Mouse (Mus musculus) hematopoietic stem cell, adult 5-6 weeks (primary cell): ENCODE measurements around the gene 1810013L24Rik. TPM values are rescaled to one million over a fixed set of nuclear protein-coding genes. Genes with fewer than 3 reads are reported as not detected.
"Not testable (repeated sequence)": the region's sequence is repeated elsewhere in the genome, so short reads cannot be mapped to it uniquely, and the experiment has no call there.

Source experiments
- ATAC-seq, 2 experiments: fragments of 125-278 bp in 1 of 2; replicated peaks in 1 of 2; 2 replicates each; pipeline ENCODE4 v1.8.0; 2016 to 2017; ENCODE audit warnings: inconsistent platforms in 2 of 2, mild to moderate bottlenecking in 2 of 2, moderate number of reproducible peaks in 2 of 2, low read depth in 1 of 2, moderate TSS enrichment in 1 of 2; ENCODE audit not compliant: low FRiP score in 2 of 2, poor library complexity in 2 of 2, severe bottlenecking in 2 of 2, insufficient read depth in 1 of 2, low TSS enrichment in 1 of 2
- total RNA-seq: library from RNA; stranded (forward); fragments of 172-1452, 232-1000 nt; gene quantifications from 2 replicates; pipeline ENCODE4 v1.2.3, GENCODE M21; 2017

1810013L24Rik gene
- total RNA-seq, 1 experiment from 2014 or later: 72.4 TPM

DNA sequence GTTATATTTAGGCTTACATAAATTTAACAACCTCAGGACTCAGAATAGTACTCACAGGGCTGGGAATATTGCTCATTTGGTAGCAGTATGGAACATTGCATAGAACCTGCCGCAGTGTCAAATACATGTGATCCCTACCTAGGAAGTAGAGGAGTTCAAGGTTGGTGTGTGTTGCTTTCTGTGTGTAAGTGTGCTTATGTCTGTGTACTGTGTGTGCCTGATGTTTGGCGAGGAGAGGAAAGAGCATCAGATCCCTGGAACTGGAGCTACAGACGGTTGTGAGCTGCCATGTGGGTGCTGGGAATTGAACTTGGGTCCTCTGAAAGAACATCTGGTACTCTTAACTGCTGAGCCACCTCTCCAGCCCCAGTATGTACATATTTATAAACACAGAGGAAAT is 38.6 kb downstream of the 1810013L24Rik start:
- no peak for ATAC-seq

DNA sequence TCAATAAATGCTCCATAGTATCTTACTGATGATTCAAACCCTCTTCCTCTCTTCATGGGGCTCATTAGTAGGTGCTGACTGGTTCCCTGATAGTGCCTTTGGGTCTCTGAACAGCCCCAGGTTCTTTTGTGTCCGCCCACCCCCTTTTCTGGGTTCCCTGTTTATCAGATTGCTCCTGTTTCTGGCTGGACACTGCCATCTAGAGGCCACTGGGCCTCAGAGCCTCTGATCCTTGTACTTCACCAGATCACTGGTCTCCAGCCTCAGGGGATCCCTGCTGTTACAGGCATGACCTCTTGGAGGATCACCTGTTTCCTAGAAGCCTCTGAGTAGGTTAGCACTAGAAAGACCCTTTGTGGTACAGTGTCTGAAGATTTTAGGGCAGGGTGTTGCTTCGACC is 39.8 kb downstream of the 1810013L24Rik start:
- peak; percentile 91 to 97 for ATAC-seq

DNA sequence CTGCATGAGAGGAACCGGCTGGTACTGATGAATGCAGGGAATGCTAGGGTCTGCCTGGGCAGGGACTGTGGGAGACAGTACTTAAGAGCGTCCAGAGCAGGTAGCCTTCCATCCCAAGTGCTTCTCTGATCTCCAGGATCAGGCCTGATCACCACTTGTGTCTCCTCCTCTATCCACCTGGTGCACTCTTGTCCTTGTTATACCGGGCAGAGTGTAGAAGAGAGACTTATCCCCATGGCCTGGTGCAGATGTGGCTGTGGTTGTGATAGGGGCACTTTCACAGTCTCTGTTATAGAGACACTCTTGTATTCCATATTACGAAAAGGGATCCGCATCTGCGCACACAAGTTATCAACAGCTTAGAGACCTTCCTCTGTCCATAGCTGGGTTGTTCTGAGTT is 41.5 kb downstream of the 1810013L24Rik start:
- no peak for ATAC-seq

DNA sequence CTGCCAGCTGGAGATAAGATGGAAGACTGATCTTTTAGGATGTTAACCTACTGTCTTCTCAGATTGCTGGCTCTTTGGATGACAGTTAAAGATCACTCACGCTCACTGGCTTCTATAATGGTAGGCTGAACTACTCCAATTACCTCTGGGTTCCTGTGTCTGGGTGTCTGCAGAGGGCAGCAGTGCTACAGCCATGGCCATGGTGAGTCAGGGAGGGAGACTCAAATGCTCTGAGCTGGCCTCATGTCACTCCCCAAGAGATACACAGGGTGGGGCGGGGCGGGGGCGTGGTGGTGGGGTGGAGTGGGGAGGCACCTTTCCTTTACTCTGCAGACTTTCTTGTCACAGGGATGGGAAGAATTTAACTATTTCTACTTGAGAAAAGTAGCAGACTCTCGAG is 42.1 kb downstream of the 1810013L24Rik start:
- no peak for ATAC-seq

DNA sequence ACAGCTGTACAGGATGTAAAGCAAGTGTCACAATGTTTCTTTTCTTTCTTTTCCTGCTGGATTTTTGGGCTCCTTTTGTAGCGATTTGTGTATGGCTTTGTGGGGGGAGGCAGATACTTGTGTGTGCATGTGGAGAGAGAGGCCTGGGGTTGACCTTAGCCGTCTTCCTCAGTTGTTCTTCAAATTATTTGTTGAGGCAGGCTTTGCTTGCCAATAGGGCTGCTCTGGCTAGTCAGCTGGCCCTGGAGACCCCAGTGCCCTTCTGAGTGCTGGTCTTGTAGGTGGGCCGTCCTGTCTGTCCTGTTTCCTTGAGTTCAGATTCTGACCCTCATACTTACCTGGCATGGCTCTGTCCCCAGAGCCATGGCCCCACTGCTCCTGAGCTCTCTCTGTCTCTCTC is 42.6 kb downstream of the 1810013L24Rik start:
- ATAC-seq: no peak

DNA sequence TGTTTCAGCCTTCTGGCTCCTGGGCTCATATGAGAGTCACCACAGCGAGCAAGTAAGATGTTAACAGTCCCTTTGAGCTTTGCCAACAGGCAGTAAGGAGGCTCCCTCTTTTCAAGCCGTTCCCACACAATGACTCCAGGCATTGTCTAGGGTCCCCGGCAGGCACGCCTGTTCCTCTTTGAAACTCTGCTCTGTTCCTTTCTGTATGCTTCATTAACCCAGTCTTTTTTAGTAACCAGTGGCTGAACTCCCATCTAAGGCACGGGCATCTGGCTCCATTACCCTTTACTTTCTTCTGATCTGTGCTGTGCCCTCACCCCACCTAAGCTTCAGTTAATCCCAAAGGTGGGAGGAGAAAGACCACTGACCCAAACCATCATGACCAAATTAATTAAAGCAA is 50.2 kb downstream of the 1810013L24Rik start:
- no peak for ATAC-seq

DNA sequence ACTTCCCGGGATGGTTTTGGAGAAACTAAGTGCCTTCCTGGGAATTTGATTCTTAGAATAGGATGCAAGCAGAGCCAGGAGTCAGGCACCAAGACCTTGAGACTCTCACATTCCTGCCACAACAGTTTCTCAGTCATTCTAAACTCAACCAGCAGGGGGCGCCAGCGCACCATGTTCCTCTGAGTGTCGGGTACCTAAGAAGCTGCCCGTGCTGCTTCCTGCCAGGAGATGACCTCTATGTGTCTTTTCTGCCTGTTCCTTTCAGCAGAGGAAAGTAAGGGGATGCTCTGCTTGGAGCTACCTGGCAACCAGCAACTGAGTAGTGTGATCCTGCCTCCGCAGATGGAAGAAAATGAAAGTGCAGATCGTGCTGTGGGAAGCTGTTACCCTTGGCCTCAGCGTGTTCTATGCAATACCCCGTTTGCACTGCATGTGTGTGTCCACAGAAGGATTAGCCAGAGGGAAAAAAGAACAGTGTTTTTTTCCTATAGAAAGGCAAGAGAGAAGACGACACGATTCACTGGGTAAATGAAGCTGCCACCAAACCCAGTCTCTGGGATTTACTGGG is 53.9 kb downstream of the 1810013L24Rik start:
- ATAC-seq: peak; percentile 38 to 71; a peak in 2 of 4 replicates

DNA sequence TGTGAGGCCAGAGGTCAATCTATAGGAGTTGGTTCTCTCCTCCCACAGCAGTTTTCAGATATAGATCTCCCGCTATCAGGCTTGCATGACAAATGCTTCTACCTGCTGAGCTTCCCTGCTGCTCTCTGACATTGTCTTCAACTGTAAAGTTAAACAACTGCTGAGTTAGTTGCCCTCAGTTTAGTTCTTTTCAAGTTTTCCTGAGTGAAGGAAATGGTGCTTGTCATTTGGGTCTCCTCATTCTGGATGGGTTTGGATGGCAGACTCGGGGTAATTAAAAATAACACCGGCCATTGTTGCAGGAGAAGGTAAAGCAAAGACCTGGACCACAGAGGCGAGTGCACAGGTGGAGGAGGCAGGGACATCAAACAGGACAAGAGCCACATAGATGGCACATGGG is 64.3 kb downstream of the 1810013L24Rik start:
- ATAC-seq: not testable (repeated sequence)

DNA sequence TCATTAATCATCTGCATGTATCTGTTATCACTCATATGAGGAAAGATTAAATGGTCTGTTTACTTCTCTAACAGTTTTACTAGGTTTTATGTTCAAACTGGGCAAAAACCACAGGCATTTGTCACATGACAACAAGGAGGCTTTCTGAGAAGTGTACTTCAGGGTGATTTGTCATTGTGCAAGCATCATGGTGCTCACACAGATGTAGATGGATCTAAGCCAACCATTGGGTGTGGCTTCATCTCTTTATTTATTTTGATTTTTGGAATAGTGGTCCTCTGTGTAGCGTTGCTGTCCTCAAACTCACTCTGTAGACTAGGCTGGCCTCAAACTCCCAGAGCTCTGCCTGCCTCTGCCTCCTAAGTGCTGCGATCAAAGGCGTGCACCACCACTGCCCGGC is 65.4 kb downstream of the 1810013L24Rik start:
- no peak for ATAC-seq

DNA sequence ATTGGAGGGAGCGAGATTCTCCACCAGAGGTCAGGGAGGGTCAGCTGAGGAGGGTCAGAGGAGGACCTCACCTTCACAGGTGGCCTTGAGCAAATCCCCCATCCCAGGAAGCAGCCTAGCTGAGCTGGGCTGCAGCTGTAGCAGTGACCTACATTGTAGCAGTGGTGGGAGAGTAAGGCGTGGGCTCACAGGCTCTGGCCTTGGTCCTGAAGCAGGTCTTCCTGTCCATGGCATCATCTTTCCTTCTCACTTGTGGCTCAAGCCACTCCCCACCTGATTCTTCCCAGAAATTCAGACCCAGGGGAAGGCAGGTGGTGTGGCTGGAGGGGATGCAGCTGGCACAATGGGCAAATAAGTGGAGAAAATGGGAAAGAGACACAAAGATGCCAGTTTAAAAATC is 76.2 kb downstream of the 1810013L24Rik start:
- ATAC-seq: not testable (repeated sequence)

Other genes starting within 250 kb of the 1810013L24Rik start
- 48.6 and 62.8 TPM in 2 replicates for gene Pmm2, start 192.4 kb upstream of the 1810013L24Rik start, total RNA-seq
- gene Tmem186, start 192.4 kb upstream of the 1810013L24Rik start, total RNA-seq: 20.9 and 24.0 TPM in 2 replicates
- gene Carhsp1, start 157.9 kb upstream of the 1810013L24Rik start, total RNA-seq: 8.4 and 13.1 TPM in 2 replicates
- gene Gm5767, start 149.3 kb upstream of the 1810013L24Rik start, total RNA-seq: not detected in 2 replicates
- gene Usp7, start 37.8 kb upstream of the 1810013L24Rik start, total RNA-seq: 214 and 221 TPM in 2 replicates